23 mouse cellular contexts compared by ENCODE assay signal in the genomic region with DNA sequence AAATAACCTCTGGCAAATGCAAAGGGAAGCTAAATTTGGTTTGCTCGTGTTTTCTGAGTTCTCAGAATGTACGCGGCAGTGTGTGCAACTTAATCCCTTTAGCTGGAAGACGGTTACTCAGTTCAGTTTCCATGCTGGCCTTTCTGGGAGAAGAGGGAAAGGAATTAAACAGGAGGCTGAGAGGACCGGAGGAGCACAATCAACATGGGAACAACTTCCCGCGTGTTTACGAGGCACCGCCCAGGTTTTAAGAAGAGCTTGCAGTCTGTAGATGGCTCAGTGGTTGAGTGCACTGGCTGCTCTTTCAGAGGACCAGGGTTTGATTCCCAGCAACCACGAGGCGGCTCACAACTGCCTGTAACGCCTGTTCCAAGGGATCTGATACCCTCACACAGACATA.
DNase-seq lines count a peak whose midpoint lies in the region; ATAC-seq and TF ChIP-seq lines count a peak whose summit lies in the region.
"Had no signal": no experiment of that assay in that cellular context is flagged by ENCODE, and none has a peak within 500 bp of the region (broad histone marks: within the 10 kb centered on the region; RNA-seq: fewer than 3 reads in every experiment).

No protein-coding gene starts in this region.

- H3K4me3 ChIP-seq in hindbrain, embryonic 12.5 days: no peak overlapping the region
- H3K4me3 ChIP-seq in hindbrain, embryonic 13.5 days: no peak overlapping the region
- H3K4me3 ChIP-seq in ES-E14 (ENCODE audit: insufficient read depth in 1 of 2, low read depth in 1 of 2, low read length in 2 of 2, poor library complexity in 1 of 2, severe bottlenecking in 1 of 2): no peak overlapping the region
- H3K4me3 ChIP-seq in embryonic facial prominence, embryonic 10.5 days: no peak overlapping the region
- H3K4me3 ChIP-seq: heart, embryonic 12.5 days; liver, embryonic 13.5 days; lung, embryonic 15.5 days; neural tube, embryonic 12.5 days had no signal

- no peak overlapping the region for H3K9ac ChIP-seq in hindbrain, embryonic 12.5 days
- no peak overlapping the region for H3K9ac ChIP-seq in hindbrain, embryonic 13.5 days
- H3K9ac ChIP-seq in ES-E14 (ENCODE audit: insufficient read depth, low read depth, low read length, poor library complexity, severe bottlenecking): no peak overlapping the region
- H3K9ac ChIP-seq: heart, embryonic 12.5 days; hindbrain, embryonic 14.5 days; liver, embryonic 13.5 days; lung, embryonic 15.5 days; neural tube, embryonic 12.5 days had no signal

- WGBS in hindbrain, embryonic 12.5 days: 87% methylated on average over 12 of the region's 12 CpGs
- WGBS in hindbrain, embryonic 13.5 days: 89% methylated on average over 12 of the region's 12 CpGs
- WGBS in embryonic facial prominence, embryonic 10.5 days: 77% methylated on average over 12 of the region's 12 CpGs

- peaks cover 10% of the 10 kb centered on the region for H3K4me1 ChIP-seq in hindbrain, embryonic 12.5 days
- H3K4me1 ChIP-seq in hindbrain, embryonic 13.5 days (replicated peaks): 0 out of 2 replicates have a peak, but pooled peaks cover 5% of the 10 kb centered on the region
- H3K4me1 ChIP-seq in ES-E14 (ENCODE audit: control insufficient read depth in 2 of 2, insufficient read depth in 2 of 2, low read length in 2 of 2, poor library complexity in 1 of 2): 0 out of 4 replicates have a peak, but pooled peaks cover 0 to 1% of the 10 kb centered on the region in 2 experiments
- H3K4me1 ChIP-seq in embryonic facial prominence, embryonic 10.5 days: peaks cover 78% of the 10 kb centered on the region
- H3K4me1 ChIP-seq: neural tube, embryonic 12.5 days had no signal

- no peaks in the 10 kb centered on the region for H3K27me3 ChIP-seq in hindbrain, embryonic 12.5 days
- H3K27me3 ChIP-seq in hindbrain, embryonic 13.5 days: no peaks in the 10 kb centered on the region
- H3K27me3 ChIP-seq in embryonic facial prominence, embryonic 10.5 days (replicated peaks; ENCODE audit: low read depth, poor library complexity, severe bottlenecking): no peaks in the 10 kb centered on the region
- H3K27me3 ChIP-seq: heart, embryonic 12.5 days; liver, embryonic 13.5 days; lung, embryonic 15.5 days; neural tube, embryonic 12.5 days had no signal

- ATAC-seq in hindbrain, embryonic 12.5 days (ENCODE audit: low FRiP score): no peak
- no peak for ATAC-seq in hindbrain, embryonic 13.5 days (ENCODE audit: low FRiP score)
- no peak for ATAC-seq in CD4-positive, CD25-positive, alpha-beta regulatory T cell, adult 4 months

- peak; percentile 6 for DNase-seq in ES-E14 (ENCODE audit: low read depth, low spot score)
- DNase-seq in embryonic facial prominence, embryonic 10.5 days (ENCODE audit: low spot score): no peak
- DNase-seq in gastrocnemius, postnatal 14 days: peak; percentile 8
- DNase-seq in adrenal gland, adult (ENCODE audit: inconsistent age in 2 of 2, low spot score in 1 of 2): no peak
- DNase-seq in lung, adult 18-20 months: no peak
- DNase-seq: adrenal gland, postnatal 36 days; B cell, adult 2 months; cerebellum, adult 18-20 months; cerebellum, postnatal 36 days; heart, postnatal 14 days; kidney, postnatal 10 days; liver, embryonic 13.5 days; right cerebral cortex, adult 18-20 months; thymus, postnatal 4 days had no signal

- H3K36me3 ChIP-seq in hindbrain, embryonic 12.5 days: no peaks in the 10 kb centered on the region
- H3K36me3 ChIP-seq in hindbrain, embryonic 13.5 days: no peaks in the 10 kb centered on the region
- H3K36me3 ChIP-seq in ES-E14 (ENCODE audit: control insufficient read depth, insufficient read depth, low read length, poor library complexity, severe bottlenecking): no peaks in the 10 kb centered on the region
- no peaks in the 10 kb centered on the region for H3K36me3 ChIP-seq in embryonic facial prominence, embryonic 10.5 days (replicated peaks)
- H3K36me3 ChIP-seq: heart, embryonic 12.5 days; liver, embryonic 13.5 days; lung, embryonic 15.5 days; neural tube, embryonic 12.5 days had no signal

- intact Hi-C loops in gastrocnemius, postnatal 14 days (cut with DNase I; ENCODE audit: low total_unique reads): no loop called here

- H3K4me2 ChIP-seq in hindbrain, embryonic 12.5 days (replicated peaks): no peak overlapping the region
- H3K4me2 ChIP-seq in hindbrain, embryonic 13.5 days: no peak overlapping the region
- H3K4me2 ChIP-seq: heart, embryonic 12.5 days; hindbrain, embryonic 14.5 days; liver, embryonic 13.5 days; lung, embryonic 15.5 days; midbrain, embryonic 11.5 days; neural tube, embryonic 12.5 days had no signal

- H3K9me3 ChIP-seq in hindbrain, embryonic 12.5 days (replicated peaks): no peaks in the 10 kb centered on the region
- H3K9me3 ChIP-seq in hindbrain, embryonic 13.5 days: no peaks in the 10 kb centered on the region
- H3K9me3 ChIP-seq in ES-E14 (ENCODE audit: control insufficient read depth, insufficient read depth, low read depth, low read length): no peaks in the 10 kb centered on the region
- no peaks in the 10 kb centered on the region for H3K9me3 ChIP-seq in embryonic facial prominence, embryonic 10.5 days
- H3K9me3 ChIP-seq: heart, embryonic 12.5 days; liver, embryonic 13.5 days; lung, embryonic 15.5 days; neural tube, embryonic 12.5 days had no signal

- in situ Hi-C loops in ES-E14 (cut with MboI; ENCODE audit: low sequenced_read_pairs in 2 of 2, unreplicated experiment in 2 of 2): no loop called here

- 0 out of 2 replicates have a peak overlapping the region, but pooled peaks have one; percentile 17 for H3K27ac ChIP-seq in hindbrain, embryonic 12.5 days
- H3K27ac ChIP-seq in hindbrain, embryonic 13.5 days: no peak overlapping the region
- no peak overlapping the region for H3K27ac ChIP-seq in ES-E14 (ENCODE audit: insufficient read depth, low read depth, low read length, poor library complexity, severe bottlenecking)
- 0 out of 2 replicates have a peak overlapping the region, but pooled peaks have one; percentile 71 for H3K27ac ChIP-seq in embryonic facial prominence, embryonic 10.5 days (replicated peaks)
- H3K27ac ChIP-seq: hindbrain, embryonic 14.5 days; liver, embryonic 13.5 days; lung, embryonic 15.5 days; macrophage; neural tube, embryonic 12.5 days had no signal

TF ChIP-seq in ES-E14, 5 proteins besides CTCF, POLR2A, EP300 and RAD21:
- no peak for TF ChIP-seq HCFC1 (IDR thresholded peaks at IDR 0.05; ENCODE audit: borderline replicate concordance, insufficient read depth, low read length)
- no peak for TF ChIP-seq CHD2 (IDR thresholded peaks at IDR 0.05; ENCODE audit: low read depth, low read length)
- TF ChIP-seq MAFK (IDR thresholded peaks at IDR 0.05; ENCODE audit: insufficient read depth, low read depth, low read length): no peak
- TF ChIP-seq ZC3H11A (IDR thresholded peaks at IDR 0.05; ENCODE audit: borderline replicate concordance, low read depth, low read length): no peak
- no peak for TF ChIP-seq ZNF384 (IDR thresholded peaks at IDR 0.05; ENCODE audit: low read depth, low read length)

Comparison
In these comparisons a context has a peak if more than half of its experiments do, and no peak if none do; other contexts are left out.
1. H3K27ac ChIP-seq: peak in hindbrain, embryonic 12.5 days (single experiment) and embryonic facial prominence, embryonic 10.5 days (single experiment); none in hindbrain, embryonic 13.5 days (single experiment) and ES-E14 (single experiment).
2. DNase-seq: peak in ES-E14 (single experiment) and gastrocnemius, postnatal 14 days (single experiment); none in embryonic facial prominence, embryonic 10.5 days (single experiment), adrenal gland, adult (0 of 2) and lung, adult 18-20 months (0 of 2).